Mouse (Mus musculus) right cerebral cortex, postnatal 36 days (tissue): Measurements from ENCODE around the gene Gadl1.
A peak's percentile ranks its signal among the peaks of the same experiment; 100 is the strongest.
"Not testable (repeated sequence)": the region's sequence is repeated elsewhere in the genome, so short reads cannot be mapped to it uniquely, and the experiment has no call there.

Source experiments
- DNase-seq, 2 experiments: peaks; one replicate each; pipeline ENCODE4 v3.0.0; 2022; ENCODE audit warnings: low spot score in 2 of 2, mixed read lengths in 1 of 2

Gene Gadl1

GRCm38 (mm10) chr9:116025371-116025770, 116.1 kb downstream of the Gadl1 start:
- DNase-seq, result no peak

DNA sequence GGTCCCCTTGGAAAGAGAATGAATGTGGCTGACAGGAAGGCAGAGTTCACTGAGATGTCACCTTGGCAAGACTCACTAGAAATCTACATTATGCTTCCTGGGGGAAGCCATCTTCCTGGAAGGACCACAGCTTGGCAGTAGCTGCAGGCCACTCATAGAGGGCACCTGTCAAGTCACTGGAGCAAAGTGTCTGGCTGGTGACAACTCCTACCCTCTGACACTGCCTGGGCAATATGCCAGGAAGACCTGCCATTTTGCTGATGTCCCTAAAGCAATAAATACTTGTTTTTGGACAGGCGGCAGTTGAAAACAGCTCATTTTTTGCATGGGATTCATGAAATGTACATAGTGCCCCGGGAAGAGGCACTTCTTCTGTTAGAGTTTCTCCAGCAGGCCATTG, 119.8 kb downstream of the Gadl1 start:
- no peak for DNase-seq

DNA sequence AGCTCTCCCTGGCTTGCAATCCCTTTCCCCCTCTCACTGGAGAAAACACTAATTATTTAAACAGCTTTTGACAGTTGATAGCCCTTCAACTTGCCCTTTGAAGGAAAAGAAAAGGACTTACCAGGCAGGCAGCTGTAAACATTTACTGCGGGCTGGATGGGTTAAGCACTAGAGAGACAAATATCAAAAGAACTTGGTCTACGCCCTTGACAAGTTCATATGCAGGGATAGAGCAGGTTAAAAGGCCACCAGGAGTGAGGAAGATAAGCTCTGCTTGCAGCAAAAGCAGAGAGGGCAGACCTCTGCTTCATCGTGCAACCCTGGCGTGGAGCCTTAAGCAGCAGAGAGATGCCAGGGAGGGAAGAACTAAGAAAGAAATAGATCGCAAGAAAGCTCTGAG, 123.5 kb downstream of the Gadl1 start:
- DNase-seq, result no peak

- DNase-seq, result no peak
Measured at GRCm38 (mm10) chr9:116038275-116038674, 129.0 kb downstream of the Gadl1 start.

- no peak for DNase-seq
Measured at GRCm38 (mm10) chr9:116039981-116040380, 130.7 kb downstream of the Gadl1 start.

DNA sequence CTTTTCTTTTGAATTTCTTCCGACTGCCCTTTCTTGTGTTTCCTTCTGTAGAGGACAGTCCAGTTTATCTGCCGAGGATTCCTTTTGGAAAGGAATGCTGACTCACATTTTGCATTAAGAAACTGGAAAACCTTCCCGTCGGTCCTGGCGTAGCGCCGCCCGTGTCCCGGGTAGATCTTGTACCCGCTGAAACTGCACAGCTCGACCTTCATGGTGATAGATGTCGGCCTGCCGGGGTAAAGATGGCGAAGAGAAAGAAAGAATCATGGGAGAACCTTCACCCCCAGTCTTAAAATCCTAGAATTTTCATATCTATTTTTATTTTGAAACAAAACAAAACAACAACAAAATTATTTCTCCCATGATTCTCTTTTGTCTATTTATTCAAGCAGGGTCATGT, 131.6 kb downstream of the Gadl1 start:
- DNase-seq, result not testable (repeated sequence)

DNA sequence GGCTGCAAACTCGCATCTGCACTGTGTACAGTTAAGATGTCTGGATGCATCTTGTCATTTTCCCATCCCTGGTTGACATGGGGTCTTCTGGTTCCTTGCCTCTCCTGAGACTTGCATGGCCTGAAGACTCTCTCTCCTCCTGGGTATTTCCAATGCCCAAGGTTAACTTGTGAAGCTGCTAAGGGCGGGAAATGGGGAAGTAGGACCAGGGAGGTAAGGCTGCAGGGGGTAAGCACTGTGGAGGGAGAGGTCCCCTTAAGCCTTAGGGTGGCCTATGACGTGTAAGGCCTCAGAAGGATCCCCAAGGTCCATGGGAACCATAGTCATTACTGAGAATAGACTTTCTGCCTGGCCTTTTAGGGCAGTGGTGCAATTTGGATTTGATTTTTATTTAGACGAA, 132.1 kb downstream of the Gadl1 start:
- no peak for DNase-seq

- peak; percentile 79 to 89 for DNase-seq
Measured at GRCm38 (mm10) chr9:116041787-116042186, 132.5 kb downstream of the Gadl1 start.

- no peak for DNase-seq
Measured at GRCm38 (mm10) chr9:116049985-116050384, 140.7 kb downstream of the Gadl1 start.

- DNase-seq, result no peak
Measured at GRCm38 (mm10) chr9:116053976-116054375, 144.7 kb downstream of the Gadl1 start.

DNA sequence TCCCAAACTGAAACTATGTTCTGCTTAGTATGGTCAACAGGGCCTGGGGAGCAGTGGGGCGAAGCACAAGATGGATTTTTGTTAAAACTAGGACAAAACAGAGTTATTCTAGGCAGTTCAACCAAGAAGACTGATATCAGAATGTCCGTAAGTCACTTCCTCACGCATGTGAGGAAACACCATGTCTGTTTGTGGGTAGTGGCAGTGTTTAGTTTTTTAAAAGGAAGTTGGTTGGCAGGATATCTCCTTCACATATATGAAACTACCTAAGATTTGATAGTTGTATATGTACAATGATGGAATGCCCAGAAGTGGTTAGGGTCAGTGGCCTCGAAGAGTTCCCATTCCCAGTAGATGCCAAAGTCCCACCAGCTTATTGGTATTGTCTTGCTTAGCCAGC, 149.2 kb downstream of the Gadl1 start:
- no peak for DNase-seq

DNA sequence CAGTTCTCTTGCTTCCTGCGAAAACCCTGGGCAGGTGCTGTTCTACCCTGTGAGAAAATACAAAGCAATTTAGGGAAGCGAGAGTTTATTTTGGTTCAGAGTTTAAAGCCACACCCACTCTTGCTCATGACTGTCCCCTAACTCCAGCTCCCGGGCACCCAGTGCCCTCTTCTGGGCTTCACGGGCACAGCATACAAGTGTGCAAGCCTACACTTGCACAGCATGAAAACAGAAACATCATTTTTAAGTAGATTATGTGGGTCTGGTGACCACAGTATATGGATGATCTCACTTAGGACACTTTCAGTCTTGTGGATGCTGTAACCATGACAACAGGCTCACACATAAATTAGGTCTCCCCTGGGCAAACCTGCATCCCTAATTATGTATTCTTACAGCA, 149.9 kb downstream of the Gadl1 start:
- DNase-seq, result no peak

GRCm38 (mm10) chr9:116060691-116061090, 151.4 kb downstream of the Gadl1 start:
- DNase-seq, result no peak

GRCm38 (mm10) chr9:116064774-116065173, 155.5 kb downstream of the Gadl1 start:
- DNase-seq, result no peak

GRCm38 (mm10) chr9:116071561-116071960, 162.3 kb downstream of the Gadl1 start:
- DNase-seq, result not testable (repeated sequence)

GRCm38 (mm10) chr9:116076163-116076562, 166.9 kb downstream of the Gadl1 start:
- no peak for DNase-seq

DNA sequence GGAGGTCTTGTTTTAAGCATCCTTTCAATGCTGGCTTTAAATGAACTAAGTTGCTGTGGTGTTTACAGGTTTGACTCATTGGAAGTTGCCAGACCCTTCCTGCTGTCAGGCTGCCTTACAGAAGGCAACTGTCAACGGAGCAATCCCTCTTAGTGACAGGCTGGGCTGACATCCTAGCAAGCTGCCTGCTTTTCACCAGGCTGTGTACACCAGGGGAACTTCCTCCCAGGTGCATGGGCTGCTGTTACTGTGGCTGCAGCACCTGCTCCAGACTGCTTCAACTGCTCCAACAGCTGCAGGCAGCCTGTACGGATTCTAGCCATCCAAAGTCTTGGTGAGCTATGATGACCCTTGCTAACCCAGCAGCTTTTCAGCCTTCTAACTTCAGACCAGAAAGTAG, 167.7 kb downstream of the Gadl1 start:
- DNase-seq, result no peak

DNA sequence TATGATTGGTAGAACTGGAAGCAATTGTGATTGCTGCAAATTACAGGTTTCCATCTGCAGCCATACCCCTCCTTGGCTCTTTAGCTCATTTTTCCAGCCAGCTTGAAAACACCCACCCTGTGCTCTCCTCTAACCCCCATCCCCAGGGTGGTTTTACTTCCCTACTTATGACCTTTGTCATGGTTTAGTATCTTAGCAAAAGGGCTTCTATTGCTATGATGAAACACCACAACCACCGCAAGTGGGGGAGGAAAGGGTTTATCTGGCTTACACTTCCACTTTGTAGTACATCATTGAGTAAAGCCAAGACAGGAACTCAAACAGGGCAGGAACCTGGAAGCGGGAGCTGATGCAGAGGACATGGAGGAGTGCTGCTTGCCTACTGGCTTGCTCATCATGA, 168.2 kb downstream of the Gadl1 start:
- DNase-seq, result no peak

DNA sequence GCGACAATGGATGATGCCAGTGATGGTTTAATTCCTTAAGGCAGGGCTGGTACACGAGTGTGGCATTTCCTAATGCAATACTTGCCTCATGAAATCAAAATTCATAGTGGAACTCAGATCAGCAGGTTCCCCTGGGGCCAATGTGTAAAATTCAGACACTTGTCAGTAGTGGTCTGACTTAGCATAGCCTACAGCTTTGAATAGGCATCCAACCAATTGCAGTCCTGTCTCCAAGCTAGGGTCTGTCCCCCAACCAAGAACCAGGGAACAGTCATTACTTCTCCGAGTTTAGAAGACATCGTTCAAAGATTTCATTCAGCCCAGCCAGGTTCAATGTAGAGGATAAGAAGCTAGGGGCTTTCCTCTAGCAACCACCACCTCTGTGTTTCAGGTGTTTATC, 172.5 kb downstream of the Gadl1 start:
- DNase-seq, result no peak

GRCm38 (mm10) chr9:116083300-116083699, 174.0 kb downstream of the Gadl1 start:
- DNase-seq, result no peak

- DNase-seq, result no peak
Measured at GRCm38 (mm10) chr9:116083726-116084323, 174.6 kb downstream of the Gadl1 start.

DNA sequence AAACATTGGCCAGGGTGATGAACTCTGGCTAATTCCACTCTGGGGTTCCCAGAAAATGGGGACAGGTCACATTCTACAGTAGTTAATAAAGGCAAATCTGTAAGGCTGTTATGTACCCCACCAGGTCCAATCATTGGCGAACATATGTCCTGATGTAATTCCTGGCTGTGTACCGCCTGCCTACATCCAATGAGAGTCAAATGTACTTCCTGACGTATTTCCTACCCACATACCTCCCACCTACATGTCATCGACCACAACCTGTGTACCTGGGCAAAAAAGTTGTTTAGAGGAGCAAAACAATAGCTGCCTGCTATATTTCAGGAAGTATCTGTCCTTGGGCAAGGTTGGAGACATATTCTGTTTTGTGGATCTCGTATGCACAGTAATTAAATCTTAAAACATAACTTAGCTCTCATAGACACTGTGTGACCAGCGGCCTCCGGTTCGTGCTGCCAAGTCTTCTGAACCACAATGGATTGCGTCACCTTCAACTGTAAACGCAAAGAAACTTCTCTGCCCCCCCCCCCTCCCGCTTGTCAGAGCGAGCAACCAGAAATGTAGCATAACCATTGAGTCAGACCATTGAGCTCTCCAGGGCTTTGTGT, 175.2 kb downstream of the Gadl1 start:
- DNase-seq, result no peak

- no peak for DNase-seq
Measured at GRCm38 (mm10) chr9:116085999-116086398, 176.7 kb downstream of the Gadl1 start.

DNA sequence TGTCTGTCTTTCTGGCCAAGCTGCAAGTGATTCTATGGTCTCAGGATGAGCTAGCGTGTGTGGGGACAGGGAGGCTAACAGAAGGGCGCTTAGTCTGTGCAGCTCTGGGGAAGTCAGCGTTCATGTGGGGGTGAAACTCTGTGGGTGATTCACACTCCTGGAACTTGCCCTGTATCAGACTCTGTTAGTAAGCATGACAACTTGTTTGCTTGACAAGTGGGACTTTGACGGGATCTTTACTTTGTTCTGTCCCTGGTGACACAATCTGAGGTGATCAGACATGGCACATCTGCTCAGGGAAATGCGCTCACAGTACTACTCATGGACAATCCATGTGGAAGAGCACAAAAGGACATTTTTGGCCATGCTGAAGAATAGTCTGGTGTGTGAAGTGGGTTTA, 178.0 kb downstream of the Gadl1 start:
- DNase-seq, result no peak
